ENCODE assay signal across 24 mouse cellular contexts in genomic region chr9:78773936-78774335, GRCm38 (mm10).
DNase-seq lines count a peak whose midpoint lies in the region; ATAC-seq and TF ChIP-seq lines count a peak whose summit lies in the region.
"Had no signal": no experiment of that assay in that cellular context is flagged by ENCODE, and none has a peak within 500 bp of the region (broad histone marks: within the 10 kb centered on the region; RNA-seq: fewer than 3 reads in every experiment).

No protein-coding gene starts in this region.

- H3K9ac ChIP-seq in liver, adult 2 months (ENCODE audit: low read depth, low read length), result no peak overlapping the region
- H3K9ac ChIP-seq in liver, embryonic 12.5 days, result no peak overlapping the region
- no peak overlapping the region for H3K9ac ChIP-seq in forebrain, embryonic 15.5 days (replicated peaks)
- H3K9ac ChIP-seq in forebrain, embryonic 13.5 days, result no peak overlapping the region
- H3K9ac ChIP-seq: heart, embryonic 13.5 days; hindbrain, embryonic 12.5 days; hindbrain, embryonic 15.5 days had no signal

- ATAC-seq in liver, embryonic 12.5 days, result no peak
- ATAC-seq in forebrain, embryonic 15.5 days (replicated peaks), result no peak
- ATAC-seq in forebrain, embryonic 13.5 days, result no peak
- ATAC-seq: forebrain, embryonic 14.5 days; Patski had no signal

- H3K4me3 ChIP-seq in liver, adult 2 months (ENCODE audit: insufficient read depth, low read depth, low read length), result no peak overlapping the region
- H3K4me3 ChIP-seq in liver, embryonic 12.5 days, result no peak overlapping the region
- H3K4me3 ChIP-seq in forebrain, embryonic 15.5 days, result no peak overlapping the region
- H3K4me3 ChIP-seq in forebrain, embryonic 13.5 days, result no peak overlapping the region
- H3K4me3 ChIP-seq: forebrain, embryonic 10.5 days; heart, adult 2 months; heart, embryonic 10.5 days; heart, embryonic 13.5 days; hindbrain, embryonic 12.5 days; hindbrain, embryonic 15.5 days had no signal

- H3K27ac ChIP-seq in liver, adult 2 months (replicated peaks; ENCODE audit: insufficient read depth, low read depth, low read length), result no peak overlapping the region
- H3K27ac ChIP-seq in liver, embryonic 12.5 days, result no peak overlapping the region
- H3K27ac ChIP-seq in forebrain, embryonic 15.5 days (replicated peaks), result no peak overlapping the region
- no peak overlapping the region for H3K27ac ChIP-seq in forebrain, embryonic 13.5 days
- H3K27ac ChIP-seq: forebrain, embryonic 10.5 days; heart, adult 2 months; heart, embryonic 10.5 days; heart, embryonic 13.5 days; hindbrain, embryonic 12.5 days; hindbrain, embryonic 15.5 days had no signal

- TF ChIP-seq POLR2A in liver, adult 2 months (IDR thresholded peaks at IDR 0.05; ENCODE audit: extremely low read depth, insufficient read depth, low read length), result no peak

- no peaks in the 10 kb centered on the region for H3K79me2 ChIP-seq in liver, adult 2 months (ENCODE audit: control insufficient read depth, insufficient read depth, low read length)

- intact Hi-C loops in left cerebral cortex, postnatal 4 days (cut with DNase I), result no loop called here

- peak; percentile 3 for DNase-seq in liver, adult 2 months (ENCODE audit: extremely low read depth, low read depth, low spot score)
- peak; percentile 26 for DNase-seq in lung, postnatal 10 days
- peak; percentile 51 for DNase-seq in lung, postnatal 36 days
- DNase-seq in left cerebral cortex, postnatal 4 days, result no peak
- DNase-seq: adrenal gland, postnatal 10 days; adrenal gland, postnatal 36 days; B cell, adult 2 months; cerebellum, adult 18-20 months; cerebellum, adult 9-10 months; cerebellum, postnatal 14 days; gastrocnemius, postnatal 25 days; heart, adult 2 months had no signal

- H3K27me3 ChIP-seq in liver, adult 2 months (ENCODE audit: control insufficient read depth, insufficient read depth, low read length), result no peaks in the 10 kb centered on the region
- no peaks in the 10 kb centered on the region for H3K27me3 ChIP-seq in liver, embryonic 12.5 days (replicated peaks)
- H3K27me3 ChIP-seq in forebrain, embryonic 15.5 days, result no peaks in the 10 kb centered on the region
- no peaks in the 10 kb centered on the region for H3K27me3 ChIP-seq in forebrain, embryonic 13.5 days
- H3K27me3 ChIP-seq: CH12.LX; hindbrain, embryonic 12.5 days; hindbrain, embryonic 15.5 days; Patski had no signal

- TF ChIP-seq CTCF in liver, adult 2 months (IDR thresholded peaks at IDR 0.05; ENCODE audit: low read depth, low read length), result no peak

- H3K36me3 ChIP-seq in liver, adult 2 months (ENCODE audit: control insufficient read depth, insufficient read depth, low read length), result no peaks in the 10 kb centered on the region
- H3K36me3 ChIP-seq in liver, embryonic 12.5 days, result no peaks in the 10 kb centered on the region
- H3K36me3 ChIP-seq in forebrain, embryonic 15.5 days, result no peaks in the 10 kb centered on the region
- no peaks in the 10 kb centered on the region for H3K36me3 ChIP-seq in forebrain, embryonic 13.5 days (ENCODE audit: poor library complexity, severe bottlenecking)
- H3K36me3 ChIP-seq: forebrain, embryonic 10.5 days; G1E; heart, embryonic 10.5 days; heart, embryonic 13.5 days; hindbrain, embryonic 12.5 days; hindbrain, embryonic 15.5 days had no signal

- no peaks in the 10 kb centered on the region for H3K9me3 ChIP-seq in liver, embryonic 12.5 days (replicated peaks)
- no peaks in the 10 kb centered on the region for H3K9me3 ChIP-seq in forebrain, embryonic 15.5 days
- H3K9me3 ChIP-seq in forebrain, embryonic 13.5 days (replicated peaks), result no peaks in the 10 kb centered on the region
- H3K9me3 ChIP-seq: forebrain, embryonic 10.5 days; G1E; heart, embryonic 10.5 days; heart, embryonic 13.5 days; hindbrain, embryonic 12.5 days; hindbrain, embryonic 15.5 days had no signal

- no peaks in the 10 kb centered on the region for H3K4me1 ChIP-seq in liver, adult 2 months (ENCODE audit: control insufficient read depth, insufficient read depth, low read length)
- no peaks in the 10 kb centered on the region for H3K4me1 ChIP-seq in liver, embryonic 12.5 days
- no peaks in the 10 kb centered on the region for H3K4me1 ChIP-seq in forebrain, embryonic 15.5 days
- no peaks in the 10 kb centered on the region for H3K4me1 ChIP-seq in forebrain, embryonic 13.5 days
- H3K4me1 ChIP-seq: forebrain, embryonic 10.5 days; heart, embryonic 10.5 days; hindbrain, embryonic 12.5 days; hindbrain, embryonic 15.5 days had no signal

- no peak overlapping the region for H3K4me2 ChIP-seq in liver, embryonic 12.5 days
- H3K4me2 ChIP-seq in forebrain, embryonic 15.5 days (replicated peaks), result no peak overlapping the region
- H3K4me2 ChIP-seq in forebrain, embryonic 13.5 days, result no peak overlapping the region
- H3K4me2 ChIP-seq: heart, embryonic 13.5 days; hindbrain, embryonic 12.5 days; hindbrain, embryonic 15.5 days had no signal

- WGBS in liver, adult 2 months, result 41% methylated on average over 3 of the region's 3 CpGs
- 22% methylated on average over 3 of the region's 3 CpGs for WGBS in liver, embryonic 12.5 days (ENCODE audit: insufficient replicate concordance)
- WGBS in forebrain, embryonic 15.5 days, result 56% methylated on average over 3 of the region's 3 CpGs
- WGBS in forebrain, embryonic 13.5 days, result 54% methylated on average over 3 of the region's 3 CpGs
